ENCODE assay signal across 22 mouse cellular contexts in genomic region chr5:117744654-117745178, GRCm38 (mm10). TPM values are rescaled to one million over a fixed set of nuclear protein-coding genes. Genes with fewer than 3 reads are reported as not detected.
DNase-seq lines count a peak whose midpoint lies in the region; ATAC-seq lines count a peak whose summit lies in the region.
"Had no signal": no experiment of that assay in that cellular context is flagged by ENCODE, and none has a peak within 500 bp of the region (broad histone marks: within the 10 kb centered on the region; RNA-seq: fewer than 3 reads in every experiment).

No protein-coding gene starts in this region.

- peak; percentile 10 for DNase-seq in adrenal gland, postnatal 10 days
- DNase-seq in adrenal gland, adult 8-10 months, result no peak
- peak; percentile 21 for DNase-seq in layer of hippocampus, adult 11-12 months (ENCODE audit: low spot score)
- DNase-seq in layer of hippocampus, postnatal 25 days (ENCODE audit: extremely low spot score in 1 of 2, low spot score in 1 of 2), result no peak
- DNase-seq in brain, adult 2 months (ENCODE audit: low read depth, low spot score), result peak; percentile 63
- DNase-seq in B cell, adult 2 months, result no peak
- DNase-seq: cerebellum, adult 11-12 months; cerebellum, postnatal 25 days; heart, postnatal 4 days; kidney, adult 18-20 months; kidney, postnatal 36 days; thymus, postnatal 4 days had no signal

- peak overlapping the region; percentile 2 for H3K4me3 ChIP-seq in megakaryocyte, embryonic 14.5 days (replicated peaks)
- H3K4me3 ChIP-seq: forebrain, embryonic 12.5 days; heart, embryonic 13.5 days; liver, embryonic 15.5 days; midbrain, embryonic 15.5 days had no signal

- no peak for ATAC-seq in megakaryocyte, adult 5-6 weeks (ENCODE audit: poor library complexity, severe bottlenecking)
- ATAC-seq: hindbrain, embryonic 16.5 days; lung, postnatal 0 days; midbrain, embryonic 15.5 days had no signal

- H3K9me3 ChIP-seq in megakaryocyte, embryonic 14.5 days, result no peaks in the 10 kb centered on the region
- H3K9me3 ChIP-seq: forebrain, embryonic 12.5 days; heart, embryonic 13.5 days; liver, embryonic 15.5 days; midbrain, embryonic 15.5 days had no signal

- no peaks in the 10 kb centered on the region for H3K36me3 ChIP-seq in megakaryocyte, embryonic 14.5 days (replicated peaks; ENCODE audit: low read length)
- H3K36me3 ChIP-seq: forebrain, embryonic 12.5 days; heart, embryonic 13.5 days; liver, embryonic 15.5 days; midbrain, embryonic 15.5 days had no signal

- no peaks in the 10 kb centered on the region for H3K27me3 ChIP-seq in megakaryocyte, embryonic 14.5 days (replicated peaks)
- H3K27me3 ChIP-seq: forebrain, embryonic 12.5 days; heart, embryonic 13.5 days; liver, embryonic 15.5 days; midbrain, embryonic 15.5 days had no signal

- H3K4me1 ChIP-seq in megakaryocyte, embryonic 14.5 days, result no peaks in the 10 kb centered on the region
- H3K4me1 ChIP-seq: liver, embryonic 15.5 days had no signal

RNA-seq across cellular contexts. Expression of gene Nos1, which starts 36.1 kb away (rescaled TPM):
- 1 to 10 TPM; 1.0 to 4.2 TPM for total RNA-seq in adrenal gland, postnatal 10 days (2021)
- 1 to 10 TPM in 1 of 4 experiments, under 1 TPM in 3; 0.63 to 1.4 (median 0.69) TPM for total RNA-seq in adrenal gland, adult 8-10 months (2022)
- total RNA-seq in layer of hippocampus, postnatal 25 days (2021), result 10 to 100 TPM; 46.2 to 62.5 TPM
- polyA plus RNA-seq in megakaryocyte, embryonic 14.5 days (2012; ENCODE audit: insufficient read depth, low replicate concordance), result 0.06 TPM in 1 of 2 replicates, not detected in the other
- not detected in 2 replicates for total RNA-seq in megakaryocyte, adult 5-6 weeks (2015)
- not detected in 2 replicates for total RNA-seq in megakaryocyte, adult 5-6 weeks (2017)
- total RNA-seq: granulocyte monocyte progenitor cell, adult 5-6 weeks; neutrophil, adult 5-6 weeks had no signal

Comparison
In these comparisons a context has a peak if more than half of its experiments do, and no peak if none do; other contexts are left out.
1. DNase-seq: peak in adrenal gland, postnatal 10 days (single experiment), layer of hippocampus, adult 11-12 months (single experiment) and brain, adult 2 months (single experiment); none in adrenal gland, adult 8-10 months (single experiment), layer of hippocampus, postnatal 25 days (0 of 2) and B cell, adult 2 months (0 of 2).
2. RNA of gene Nos1, which starts 36.1 kb away (total RNA-seq): 46.2 to 62.5 TPM in layer of hippocampus, postnatal 25 days; 1.0 to 4.2 TPM in adrenal gland, postnatal 10 days, 0.63 to 1.4 TPM in adrenal gland, adult 8-10 months and not detected in megakaryocyte, adult 5-6 weeks; every median in the first group is over 4 times any median in the second.